Mouse (Mus musculus): ENCODE measurements around the gene Arfrp1. TPM values are rescaled to one million over a fixed set of nuclear protein-coding genes. Genes with fewer than 3 reads are reported as not detected.

Gene Arfrp1
- polyA plus RNA-seq, 1 experiment from 2014 or later = 88.4 TPM

GRCm38 (mm10) chr2:181314080-181314810 lies 51.0 kb downstream of the Arfrp1 start, which contains the start of gene Stmn3:
Gene Stmn3 (minus strand): TSS chr2:181314500.
- Histone ChIP-seq H3K4me3 (peak within 1 kb of the TSS; percentile 71), H3K27me3 (peaks cover 15% of the 10 kb centered on the region; the same call in 1 of the 2 replicates), H3K9ac (peak within 1 kb of the TSS; percentile 93), H3K4me1 (replicated peaks) (peaks cover 43% of the 10 kb centered on the region), H3K9me3 (no peaks in the 10 kb centered on the region), H3K27ac (peak within 1 kb of the TSS; percentile 96), H3K36me3 (peaks cover under 1% of the 10 kb centered on the region; the same call in 1 of the 2 replicates), H3K4me2 (peak within 1 kb of the TSS; percentile 87)
- ATAC-seq (ENCODE audit: low FRiP score) = peak; percentile 88
- 3% methylated on average over 20 of the region's 23 CpGs for WGBS

GRCm38 (mm10) chr2:181313344-181314079 lies 51.7 kb downstream of the Arfrp1 start:
- Histone ChIP-seq H3K9ac (peak overlapping the region; percentile 93), H3K9me3 (no peaks in the 10 kb centered on the region), H3K36me3 (peaks cover 8% of the 10 kb centered on the region), H3K4me3 (peak overlapping the region; percentile 71), H3K27ac (peak overlapping the region; percentile 96), H3K4me1 (replicated peaks) (peaks cover 37% of the 10 kb centered on the region), H3K27me3 (peaks cover 15% of the 10 kb centered on the region; the same call in 1 of the 2 replicates), H3K4me2 (peak overlapping the region; percentile 87)
- WGBS = 1% methylated on average over 35 of the region's 35 CpGs
- peak; percentile 85 for ATAC-seq (ENCODE audit: low FRiP score)

GRCm38 (mm10) chr2:181313006-181313343 lies 52.2 kb downstream of the Arfrp1 start:
- Histone ChIP-seq H3K27ac (peak overlapping the region; percentile 96), H3K9ac (peak overlapping the region; percentile 93), H3K4me3 (peak overlapping the region; percentile 71), H3K27me3 (peaks cover 15% of the 10 kb centered on the region; the same call in 1 of the 2 replicates), H3K9me3 (no peaks in the 10 kb centered on the region), H3K36me3 (peaks cover 13% of the 10 kb centered on the region), H3K4me2 (peak overlapping the region; percentile 87), H3K4me1 (replicated peaks) (peaks cover 37% of the 10 kb centered on the region)
- ATAC-seq (ENCODE audit: low FRiP score) = no peak
- 8% methylated on average over 5 of the region's 5 CpGs for WGBS

- Histone ChIP-seq H3K27ac (no peak overlapping the region; the same call in 1 of the 2 replicates), H3K27me3 (peaks cover 15% of the 10 kb centered on the region; the same call in 1 of the 2 replicates), H3K4me2 (peak overlapping the region; percentile 87), H3K36me3 (peaks cover 18% of the 10 kb centered on the region), H3K4me3 (peak overlapping the region; percentile 71), H3K9me3 (no peaks in the 10 kb centered on the region), H3K9ac (peak overlapping the region; percentile 93), H3K4me1 (replicated peaks) (peaks cover 41% of the 10 kb centered on the region)
- ATAC-seq (ENCODE audit: low FRiP score) = no peak
- 54% methylated on average over 3 of the region's 3 CpGs for WGBS
Measured at GRCm38 (mm10) chr2:181312435-181312834, 52.8 kb downstream of the Arfrp1 start.

Other genes with a start within 250 kb of the Arfrp1 start
- 50.0 and 53.9 TPM in 2 replicates for gene Kcnq2, start 230.1 kb downstream of the Arfrp1 start, polyA plus RNA-seq (2015; fragmentation: Nextera tagmentation; extraction: Ambion mirVana)
- 6.4 and 6.7 TPM in 2 replicates for gene Eef1a2, start 208.4 kb downstream of the Arfrp1 start, polyA plus RNA-seq (2015; fragmentation: Nextera tagmentation; extraction: Ambion mirVana)
- gene Ppdpf, start 178.2 kb downstream of the Arfrp1 start, polyA plus RNA-seq (2015; fragmentation: Nextera tagmentation; extraction: Ambion mirVana) = 444 TPM in 2 replicates
- not detected in 2 replicates for gene Ptk6, start 162.6 kb downstream of the Arfrp1 start, polyA plus RNA-seq (2015; fragmentation: Nextera tagmentation; extraction: Ambion mirVana)
- 0.19 and 0.25 TPM in 2 replicates for gene Srms, start 152.2 kb downstream of the Arfrp1 start, polyA plus RNA-seq (2015; fragmentation: Nextera tagmentation; extraction: Ambion mirVana)
- 0.19 TPM in 1 of 2 replicates, not detected in the other for gene Fndc11, start 145.4 kb downstream of the Arfrp1 start, polyA plus RNA-seq (2015; fragmentation: Nextera tagmentation; extraction: Ambion mirVana)
- gene Helz2, start 123.4 kb downstream of the Arfrp1 start, polyA plus RNA-seq (2015; fragmentation: Nextera tagmentation; extraction: Ambion mirVana) = 0.38 and 0.48 TPM in 2 replicates
- gene Gmeb2, start 77.4 kb downstream of the Arfrp1 start, polyA plus RNA-seq (2015; fragmentation: Nextera tagmentation; extraction: Ambion mirVana) = 17.2 and 17.8 TPM in 2 replicates
- 1,135 and 1,161 TPM in 2 replicates for gene Stmn3, start 50.9 kb downstream of the Arfrp1 start, polyA plus RNA-seq (2015; fragmentation: Nextera tagmentation; extraction: Ambion mirVana)
- 34.6 and 35.1 TPM in 2 replicates for gene Rtel1, start 45.7 kb downstream of the Arfrp1 start, polyA plus RNA-seq (2015; fragmentation: Nextera tagmentation; extraction: Ambion mirVana)
- 69.2 and 69.8 TPM in 2 replicates for gene Zgpat, start 476 bp downstream of the Arfrp1 start, polyA plus RNA-seq (2015; fragmentation: Nextera tagmentation; extraction: Ambion mirVana)
- gene Lime1, start 14.7 kb upstream of the Arfrp1 start, polyA plus RNA-seq (2015; fragmentation: Nextera tagmentation; extraction: Ambion mirVana) = 43.7 and 45.0 TPM in 2 replicates
- 22.4 and 23.5 TPM in 2 replicates for gene Zbtb46, start 94.0 kb upstream of the Arfrp1 start, polyA plus RNA-seq (2015; fragmentation: Nextera tagmentation; extraction: Ambion mirVana)
- 0.10 TPM in 1 of 2 replicates, not detected in the other for gene Abhd16b, start 127.8 kb upstream of the Arfrp1 start, polyA plus RNA-seq (2015; fragmentation: Nextera tagmentation; extraction: Ambion mirVana)
- gene Tpd52l2, start 131.7 kb upstream of the Arfrp1 start, polyA plus RNA-seq (2015; fragmentation: Nextera tagmentation; extraction: Ambion mirVana) = 116 and 121 TPM in 2 replicates
- 206 and 217 TPM in 2 replicates for gene Dnajc5, start 155.1 kb upstream of the Arfrp1 start, polyA plus RNA-seq (2015; fragmentation: Nextera tagmentation; extraction: Ambion mirVana)
- 61.3 and 67.1 TPM in 2 replicates for gene Uckl1, start 219.5 kb upstream of the Arfrp1 start, polyA plus RNA-seq (2015; fragmentation: Nextera tagmentation; extraction: Ambion mirVana)
- 63.7 and 67.7 TPM in 2 replicates for gene Prpf6, start 226.5 kb upstream of the Arfrp1 start, polyA plus RNA-seq (2015; fragmentation: Nextera tagmentation; extraction: Ambion mirVana)
- 68.0 and 74.1 TPM in 2 replicates for gene Zfp512b, start 227.4 kb upstream of the Arfrp1 start, polyA plus RNA-seq (2015; fragmentation: Nextera tagmentation; extraction: Ambion mirVana)
- gene Samd10, start 233.8 kb upstream of the Arfrp1 start, polyA plus RNA-seq (2015; fragmentation: Nextera tagmentation; extraction: Ambion mirVana) = 169 and 175 TPM in 2 replicates